Mouse (Mus musculus) ES-Bruce4 (cell line): ENCODE results near the gene Rai2.

Experiments used
- CTCF ChIP-seq: IDR thresholded peaks from one replicate; pipeline ENCODE4 v1.8.1; 2011; ENCODE audit warnings: low read depth, low read length
- EP300 ChIP-seq: IDR thresholded peaks from 2 replicates; pipeline ENCODE4 v1.6.1; 2011; ENCODE audit warnings: low read depth, low read length; ENCODE audit not compliant: insufficient read depth
- POLR2A ChIP-seq: IDR thresholded peaks from one replicate; pipeline ENCODE4 v1.8.1; 2011; ENCODE audit warnings: low read length; ENCODE audit not compliant: insufficient read depth

DNA sequence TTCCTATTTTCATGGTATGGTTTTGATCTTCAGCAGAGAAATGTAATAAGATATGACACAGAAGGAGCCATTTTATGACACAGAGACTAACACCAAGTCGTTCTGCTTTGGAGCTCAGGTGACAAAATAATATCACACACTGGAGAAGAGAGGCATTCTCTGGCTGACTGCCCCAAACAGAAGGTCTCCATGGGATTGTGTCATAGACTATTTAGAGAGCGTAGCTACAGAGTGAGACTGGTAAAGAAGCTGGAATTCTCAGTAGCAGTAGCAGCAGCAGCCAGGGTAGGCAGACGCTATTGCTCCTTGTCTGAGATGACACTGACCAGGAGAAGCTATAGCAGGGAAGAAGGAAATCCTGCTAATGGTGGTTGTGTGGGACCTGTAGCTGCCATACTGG lies 27.5 kb upstream of the Rai2 start:
- TF ChIP-seq POLR2A (no peak), CTCF (no peak), EP300 (no peak)
